Mouse (Mus musculus) subcutaneous adipose tissue, adult 2 months (tissue): ENCODE results near the gene Olfr618. TPM values are rescaled to one million over a fixed set of nuclear protein-coding genes. Genes with fewer than 3 reads are reported as not detected.

ENCODE experiments used
- polyA plus RNA-seq: library from polyadenylated mRNA; depleted of rRNA; stranded (reverse); fragments of >200 nt; gene quantifications from 2 replicates; pipeline ENCODE4 v1.2.3, GENCODE M21; 2012; ENCODE audit warnings: low replicate concordance; rRNA removed

Olfr618 gene
- polyA plus RNA-seq = not detected in 2 replicates

DNA sequence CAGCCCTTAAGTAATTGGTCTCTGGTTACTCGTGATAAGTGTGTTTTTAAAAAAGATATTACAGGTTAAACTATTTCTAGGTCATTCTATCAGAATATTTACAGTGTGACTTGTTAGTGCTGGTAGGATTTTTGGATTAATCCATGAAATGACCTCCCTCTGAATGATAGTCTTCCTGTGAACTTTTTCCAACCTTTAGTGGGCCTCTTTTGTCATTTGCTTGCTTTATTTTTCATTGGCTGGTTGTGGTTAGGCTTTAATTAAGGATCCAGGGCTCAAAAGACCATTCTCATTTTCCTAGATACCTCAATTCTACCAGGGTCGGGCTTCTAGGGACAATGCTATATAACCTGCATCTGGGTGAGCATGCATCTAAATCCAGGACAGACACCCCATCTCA lies at the start of gene Olfr618:
Gene Olfr618, plus strand, starts transcription at position 301 of the 400 bp plus-strand sequence.

DNA sequence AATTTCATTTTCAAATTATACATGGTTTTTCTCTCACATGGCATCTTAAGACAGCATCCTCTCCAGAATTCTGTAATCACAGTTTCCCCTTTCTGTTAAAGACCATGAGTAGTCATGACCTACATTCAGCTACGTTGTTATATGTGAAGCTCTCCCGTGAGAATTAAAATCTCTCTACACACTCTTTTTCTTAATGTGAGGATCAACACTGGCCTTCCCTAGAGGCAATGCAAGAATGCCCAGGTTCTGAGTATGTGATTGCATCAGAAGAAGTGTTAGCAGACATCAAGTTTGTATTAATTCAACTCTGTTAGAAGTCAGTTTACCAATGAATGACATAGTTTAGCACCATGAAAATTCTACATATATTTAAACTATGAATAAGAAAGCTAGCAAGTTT lies 47.3 kb upstream of the Olfr618 start, which contains the start of gene Olfr612:
Gene Olfr612, minus strand, starts transcription at position 101 of the 400 bp plus-strand sequence.

DNA sequence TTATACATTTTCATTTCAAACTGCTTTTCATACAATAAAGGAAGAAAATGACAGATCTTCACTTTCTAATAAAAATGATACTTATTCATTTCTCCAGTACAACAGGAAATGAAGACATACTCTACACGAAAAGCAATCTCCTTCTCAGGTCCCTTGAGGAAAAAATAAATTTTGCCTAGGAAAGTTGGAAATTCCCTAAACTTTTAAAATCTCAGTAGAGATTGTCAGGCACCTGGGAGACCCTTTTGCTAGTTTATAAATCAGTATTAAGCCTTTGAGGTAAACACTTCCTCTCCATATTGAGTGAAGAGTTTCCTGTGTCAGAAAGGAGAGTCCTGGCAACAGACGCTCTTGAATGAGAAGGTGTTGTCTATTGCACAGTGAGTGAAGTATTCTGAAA lies 42.1 kb upstream of the Olfr618 start, which contains the start of gene Olfr613:
Gene Olfr613, plus strand, starts transcription at position 301 of the 400 bp plus-strand sequence.

DNA sequence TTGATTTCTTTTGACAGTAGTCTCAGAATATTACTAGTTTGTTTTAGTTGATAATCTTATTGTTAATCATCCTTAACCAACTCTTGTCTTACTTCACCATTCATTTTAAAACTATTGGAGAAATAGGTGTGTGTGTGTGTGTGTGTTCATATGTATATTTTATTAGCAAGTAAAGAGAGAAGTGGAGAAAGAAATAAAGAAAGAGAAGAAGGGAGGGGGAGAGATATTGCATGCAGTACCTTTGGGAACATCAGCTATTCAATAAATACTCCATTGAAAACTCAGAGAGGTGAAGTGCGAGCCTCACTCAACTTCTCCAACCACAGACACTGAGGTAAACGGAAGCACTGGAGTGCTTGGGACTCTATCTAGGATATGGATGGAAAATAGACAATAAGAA lies 34.1 kb upstream of the Olfr618 start, which contains the start of gene Olfr615:
Gene Olfr615, plus strand, starts transcription at position 301 of the 400 bp plus-strand sequence.

DNA sequence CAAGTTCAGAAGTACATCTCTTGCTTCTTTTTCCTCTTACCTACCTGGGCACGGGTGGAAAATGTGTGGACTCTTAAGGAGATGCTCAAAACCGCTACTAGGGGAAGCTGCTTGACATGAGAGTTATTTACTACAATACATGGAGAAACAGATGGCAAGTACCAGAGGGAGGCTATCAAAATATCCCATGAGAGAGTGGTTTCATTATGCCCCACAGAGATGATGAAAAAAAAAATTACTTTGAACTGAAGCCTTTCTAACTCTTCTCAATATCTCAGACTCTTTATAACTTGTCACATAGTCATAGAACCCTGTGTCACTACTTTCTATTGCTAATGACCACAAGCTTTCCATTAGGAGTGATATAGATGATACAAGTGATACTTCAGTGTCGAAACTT lies 20.9 kb upstream of the Olfr618 start, which contains the start of gene Olfr616:
Gene Olfr616, minus strand, starts transcription at position 101 of the 400 bp plus-strand sequence.

DNA sequence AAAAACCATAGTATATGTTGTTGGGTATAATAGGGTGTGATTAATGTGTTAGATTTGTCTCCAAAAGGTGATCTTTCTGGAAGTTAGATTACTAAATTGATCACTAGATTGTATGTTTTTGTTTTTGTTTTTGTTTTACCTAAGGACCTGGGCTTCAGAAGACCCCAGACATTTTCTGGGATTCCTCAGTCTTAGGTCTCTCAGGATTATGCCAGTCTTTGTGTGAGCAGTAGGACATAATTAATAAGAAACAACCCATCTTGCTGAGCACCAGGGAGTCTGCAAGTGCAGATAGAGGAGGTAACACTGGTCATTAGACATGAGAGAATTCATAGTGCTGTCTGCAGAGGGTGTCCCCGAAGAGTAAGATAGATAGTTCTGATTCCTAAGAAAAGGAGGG lies 17.1 kb upstream of the Olfr618 start, which contains the start of gene Olfr617:
Gene Olfr617, plus strand, starts transcription at position 301 of the 400 bp plus-strand sequence.

DNA sequence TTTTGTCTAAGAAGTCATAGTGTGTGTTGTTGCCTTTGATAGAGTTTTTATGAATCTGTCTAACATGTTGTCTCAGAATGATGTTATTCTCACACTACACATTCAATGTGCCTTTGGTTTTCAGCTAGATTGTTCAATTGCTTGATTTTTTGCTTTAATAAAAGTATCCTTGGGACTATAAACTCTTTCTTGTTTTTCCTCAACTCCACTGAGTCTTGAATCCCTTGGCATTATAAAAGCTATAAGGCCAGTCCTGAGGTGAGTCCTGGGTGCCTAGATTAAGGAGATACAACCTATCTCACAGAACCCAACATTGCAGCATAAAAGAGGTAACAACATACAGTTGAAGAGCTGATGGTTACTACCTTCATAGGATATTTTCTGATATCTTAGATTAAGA lies 10.4 kb downstream of the Olfr618 start, which contains the start of gene Olfr619:
Gene Olfr619, plus strand, starts transcription at position 301 of the 400 bp plus-strand sequence.

DNA sequence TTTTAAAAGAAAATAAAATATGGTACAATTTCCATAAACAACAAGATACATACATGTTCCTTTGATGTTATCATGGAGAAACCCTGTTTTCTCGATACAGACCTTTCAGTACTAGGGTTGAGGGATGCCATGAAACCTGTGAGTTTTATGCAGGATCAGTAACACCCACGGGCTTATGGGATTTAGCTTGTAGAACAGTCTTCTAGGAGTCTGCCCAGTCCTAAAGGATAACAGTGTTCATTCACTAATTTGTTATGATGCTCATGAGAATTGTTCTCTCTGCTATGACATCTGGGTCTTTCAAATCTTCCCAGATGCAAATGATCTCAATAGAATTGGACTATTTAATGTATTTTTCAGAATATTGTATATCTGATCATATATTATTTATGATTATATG lies 22.5 kb downstream of the Olfr618 start, which contains the start of gene Olfr620:
Gene Olfr620, minus strand, starts transcription at position 101 of the 400 bp plus-strand sequence.

DNA sequence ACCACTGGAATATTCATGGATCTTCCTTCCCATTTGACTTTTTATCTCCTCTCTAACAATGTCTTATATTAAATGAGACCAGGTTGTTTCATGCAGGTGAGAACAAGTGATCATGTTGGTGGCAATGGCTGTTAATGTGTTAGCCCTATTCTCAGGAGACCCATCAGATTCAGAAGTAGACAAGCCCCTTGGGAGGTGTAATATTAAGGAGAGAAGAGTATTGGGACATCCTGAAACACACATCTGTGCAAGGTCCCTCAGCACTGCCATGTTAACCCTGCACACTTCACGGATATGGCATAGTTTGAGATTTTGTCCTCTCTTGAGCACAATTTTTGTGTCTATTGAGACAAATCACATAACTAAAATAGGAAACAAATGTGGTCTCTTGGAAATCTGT lies 52.7 kb downstream of the Olfr618 start, which contains the start of gene Olfr622:
Gene Olfr622, minus strand, starts transcription at position 101 of the 400 bp plus-strand sequence.

Other genes with a start within 250 kb of the Olfr618 start
- not detected in 2 replicates for gene Olfr600, start 240.4 kb upstream of the Olfr618 start, polyA plus RNA-seq
- gene Olfr601, start 227.4 kb upstream of the Olfr618 start, polyA plus RNA-seq = not detected in 2 replicates
- not detected in 2 replicates for gene Olfr603, start 203.9 kb upstream of the Olfr618 start, polyA plus RNA-seq
- gene Usp17lc, start 175.0 kb upstream of the Olfr618 start, polyA plus RNA-seq = not detected in 2 replicates
- gene Olfr605, start 144.7 kb upstream of the Olfr618 start, polyA plus RNA-seq = not detected in 2 replicates
- not detected in 2 replicates for gene Olfr606, start 141.1 kb upstream of the Olfr618 start, polyA plus RNA-seq
- gene Olfr607, start 126.0 kb upstream of the Olfr618 start, polyA plus RNA-seq = not detected in 2 replicates
- gene Olfr608, start 120.2 kb upstream of the Olfr618 start, polyA plus RNA-seq = not detected in 2 replicates
- gene Olfr609, start 92.0 kb upstream of the Olfr618 start, polyA plus RNA-seq = not detected in 2 replicates
- not detected in 2 replicates for gene Olfr610, start 78.0 kb upstream of the Olfr618 start, polyA plus RNA-seq
- not detected in 2 replicates for gene Olfr611, start 69.3 kb upstream of the Olfr618 start, polyA plus RNA-seq
- not detected in 2 replicates for gene Olfr612, start 47.4 kb upstream of the Olfr618 start, polyA plus RNA-seq
- not detected in 2 replicates for gene Olfr613, start 42.0 kb upstream of the Olfr618 start, polyA plus RNA-seq
- not detected in 2 replicates for gene Olfr615, start 34.0 kb upstream of the Olfr618 start, polyA plus RNA-seq
- gene Olfr616, start 21.0 kb upstream of the Olfr618 start, polyA plus RNA-seq = not detected in 2 replicates
- gene Olfr617, start 17.0 kb upstream of the Olfr618 start, polyA plus RNA-seq = not detected in 2 replicates
- gene Olfr619, start 10.5 kb downstream of the Olfr618 start, polyA plus RNA-seq = not detected in 2 replicates
- gene Olfr620, start 22.4 kb downstream of the Olfr618 start, polyA plus RNA-seq = not detected in 2 replicates
- not detected in 2 replicates for gene Olfr622, start 52.6 kb downstream of the Olfr618 start, polyA plus RNA-seq
- gene Olfr623, start 73.6 kb downstream of the Olfr618 start, polyA plus RNA-seq = not detected in 2 replicates
- not detected in 2 replicates for gene Olfr624, start 81.1 kb downstream of the Olfr618 start, polyA plus RNA-seq
- gene Olfr625-ps1, start 92.6 kb downstream of the Olfr618 start, polyA plus RNA-seq = not detected in 2 replicates
- gene Olfr243, start 124.6 kb downstream of the Olfr618 start, polyA plus RNA-seq = not detected in 2 replicates
- not detected in 2 replicates for gene Olfr628, start 140.3 kb downstream of the Olfr618 start, polyA plus RNA-seq
- not detected in 2 replicates for gene Olfr629, start 154.8 kb downstream of the Olfr618 start, polyA plus RNA-seq
- gene Olfr630, start 167.2 kb downstream of the Olfr618 start, polyA plus RNA-seq = not detected in 2 replicates
- gene Olfr69, start 181.5 kb downstream of the Olfr618 start, polyA plus RNA-seq = not detected in 2 replicates
- not detected in 2 replicates for gene Olfr68, start 189.6 kb downstream of the Olfr618 start, polyA plus RNA-seq
- gene Olfr67, start 201.7 kb downstream of the Olfr618 start, polyA plus RNA-seq = not detected in 2 replicates
- 130 and 168 TPM in 2 replicates for gene Hbb-bt, start 223.9 kb downstream of the Olfr618 start, polyA plus RNA-seq
- 1,520 and 2,066 TPM in 2 replicates for gene Hbb-bs, start 238.0 kb downstream of the Olfr618 start, polyA plus RNA-seq